Mouse (Mus musculus) liver, postnatal 0 days (tissue): ENCODE measurements around the gene Chst1. TPM values are rescaled to one million over a fixed set of nuclear protein-coding genes. Genes with fewer than 3 reads are reported as not detected.

Experiments used
- ATAC-seq: fragments of 200-750 bp; cut with Nextera tagmentation; 2 replicates; pipeline ENCODE4 v1.8.0; 2017; ENCODE audit warnings: mild to moderate bottlenecking, moderate library complexity
- DNase-seq: peaks from one replicate; pipeline ENCODE4 v3.0.0-alpha.2; 2016
- H3K27ac ChIP-seq: fragments of 300-500 bp; sonication (generic); 2 replicates; pipeline ENCODE4 v1.5.1; 2014; ENCODE audit warnings: antibody characterized with exemption, moderate library complexity, mild to moderate bottlenecking, low read depth
- H3K27me3 ChIP-seq: fragments of 300-500 bp; sonication (generic); 2 replicates; pipeline ENCODE4 v1.6.1; 2014; ENCODE audit warnings: low read length, control low read depth, mixed read lengths; ENCODE audit not compliant: insufficient read depth
- H3K36me3 ChIP-seq: fragments of 300-500 bp; sonication (generic); replicated peaks from 2 replicates; pipeline ENCODE4 v1.6.1; 2014; ENCODE audit warnings: mild to moderate bottlenecking, control low read depth, low read length, moderate library complexity, mixed read lengths; ENCODE audit not compliant: insufficient read depth
- H3K4me1 ChIP-seq: fragments of 300-500 bp; sonication (generic); 2 replicates; pipeline ENCODE4 v1.6.1; 2014; ENCODE audit warnings: antibody characterized with exemption, mild to moderate bottlenecking, control low read depth; ENCODE audit not compliant: insufficient read depth
- H3K4me2 ChIP-seq: fragments of 300-500 bp; sonication (generic); 2 replicates; pipeline ENCODE4 v1.6.1; 2014; ENCODE audit warnings: low read depth, mild to moderate bottlenecking, low read length, moderate library complexity, mixed read lengths
- H3K4me3 ChIP-seq: fragments of 300-500 bp; sonication (generic); 2 replicates; pipeline ENCODE4 v1.5.1; 2014; ENCODE audit warnings: low read depth, low read length
- H3K9ac ChIP-seq: fragments of 300-500 bp; sonication (generic); replicated peaks from 2 replicates; pipeline ENCODE4 v1.6.1; 2014; ENCODE audit warnings: mild to moderate bottlenecking, moderate library complexity
- H3K9me3 ChIP-seq: fragments of 300-500 bp; sonication (generic); 2 replicates; pipeline ENCODE4 v1.6.1; 2016; ENCODE audit warnings: mild to moderate bottlenecking, control low read depth, low read length, mixed read lengths
- CTCF ChIP-seq: sonication (generic); IDR thresholded peaks from 2 replicates; pipeline ENCODE4 v1.5.1; 2016; ENCODE audit warnings: antibody characterized with exemption, low read depth
- EP300 ChIP-seq: IDR thresholded peaks from 2 replicates; pipeline ENCODE4 v1.6.1; 2016; ENCODE audit warnings: antibody characterized with exemption, low read depth, mild to moderate bottlenecking
- WGBS: fragments of 180-500 bp; shearing (Covaris S2); extraction: QIAGEN DNeasy Blood & Tissue Kit; methylation state at CpG from one replicate; pipeline ENCODE4 v1.1.7; 2014; ENCODE audit not compliant: insufficient replicate concordance; 5-methylcytosine and 5-hydroxymethylcytosine counted together
- polyA plus RNA-seq: library from polyadenylated mRNA; unstranded; fragments of >200 nt; fragmentation: Nextera tagmentation; extraction: Ambion mirVana; gene quantifications from 2 replicates; pipeline ENCODE4 v1.2.1, GENCODE M21; 2015

The Chst1 gene
- polyA plus RNA-seq, 1 experiment from 2014 or later = 0.06 TPM

DNA sequence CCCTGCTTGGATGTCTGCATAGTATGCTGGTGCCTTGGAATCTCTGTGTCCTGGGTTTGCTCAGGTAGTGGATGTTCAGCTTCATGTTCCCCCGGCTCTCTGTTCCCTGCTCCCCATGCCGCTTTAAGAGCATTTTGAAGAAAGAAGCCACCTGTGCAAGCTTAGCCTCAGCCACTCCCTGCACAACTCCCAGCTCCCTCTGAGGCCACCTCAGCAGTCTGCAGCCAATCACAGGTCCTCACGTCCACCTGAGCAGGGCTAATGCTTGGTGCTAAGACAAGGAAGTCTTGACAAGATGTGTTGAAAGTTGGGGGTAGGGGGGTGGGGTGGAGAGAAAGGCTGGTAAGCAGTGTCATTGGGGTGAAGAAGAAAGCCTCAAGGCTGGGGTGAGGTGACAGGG lies 8.1 kb downstream of the Chst1 start:
- no peak overlapping the region for H3K4me2 ChIP-seq
- 0 out of 2 replicates have a peak, but pooled peaks cover 10% of the 10 kb centered on the region for H3K27me3 ChIP-seq
- no peaks in the 10 kb centered on the region for H3K36me3 ChIP-seq
- TF ChIP-seq EP300 (no peak), CTCF (no peak)
- ATAC-seq (no peak), DNase-seq (no peak)
- WGBS = 75% methylated on average over 3 of the region's 3 CpGs
- H3K4me3 ChIP-seq = no peak overlapping the region
- no peaks in the 10 kb centered on the region for H3K4me1 ChIP-seq
- H3K9me3 ChIP-seq = no peaks in the 10 kb centered on the region
- no peak overlapping the region for H3K9ac ChIP-seq
- H3K27ac ChIP-seq = no peak overlapping the region

- ATAC-seq (no peak), DNase-seq (no peak)
- no peak overlapping the region for H3K4me2 ChIP-seq
- H3K27ac ChIP-seq = no peak overlapping the region
- H3K4me3 ChIP-seq = no peak overlapping the region
- H3K9ac ChIP-seq = no peak overlapping the region
- WGBS = 34% methylated on average over 12 of the region's 12 CpGs
- H3K9me3 ChIP-seq = no peaks in the 10 kb centered on the region
- H3K4me1 ChIP-seq = no peaks in the 10 kb centered on the region
- 0 out of 2 replicates have a peak, but pooled peaks cover 5% of the 10 kb centered on the region for H3K27me3 ChIP-seq
- no peak for TF ChIP-seq EP300
- no peak for TF ChIP-seq CTCF
- no peaks in the 10 kb centered on the region for H3K36me3 ChIP-seq
These were observed 8.6 kb downstream of the Chst1 start for GRCm38 (mm10) chr2:92608013-92608619.

- Histone ChIP-seq H3K4me3 (no peak overlapping the region), H3K9me3 (no peaks in the 10 kb centered on the region), H3K4me1 (no peaks in the 10 kb centered on the region), H3K9ac (no peak overlapping the region), H3K36me3 (no peaks in the 10 kb centered on the region), H3K27ac (no peak overlapping the region), H3K27me3 (no peaks in the 10 kb centered on the region), H3K4me2 (no peak overlapping the region)
- ATAC-seq = peak; percentile 57
- TF ChIP-seq CTCF (peak; percentile 91), EP300 (no peak)
- WGBS = 44% methylated on average over 4 of the region's 4 CpGs
- peak; percentile 46 for DNase-seq
These were observed 9.5 kb downstream of the Chst1 start for GRCm38 (mm10) chr2:92608810-92609581.

DNA sequence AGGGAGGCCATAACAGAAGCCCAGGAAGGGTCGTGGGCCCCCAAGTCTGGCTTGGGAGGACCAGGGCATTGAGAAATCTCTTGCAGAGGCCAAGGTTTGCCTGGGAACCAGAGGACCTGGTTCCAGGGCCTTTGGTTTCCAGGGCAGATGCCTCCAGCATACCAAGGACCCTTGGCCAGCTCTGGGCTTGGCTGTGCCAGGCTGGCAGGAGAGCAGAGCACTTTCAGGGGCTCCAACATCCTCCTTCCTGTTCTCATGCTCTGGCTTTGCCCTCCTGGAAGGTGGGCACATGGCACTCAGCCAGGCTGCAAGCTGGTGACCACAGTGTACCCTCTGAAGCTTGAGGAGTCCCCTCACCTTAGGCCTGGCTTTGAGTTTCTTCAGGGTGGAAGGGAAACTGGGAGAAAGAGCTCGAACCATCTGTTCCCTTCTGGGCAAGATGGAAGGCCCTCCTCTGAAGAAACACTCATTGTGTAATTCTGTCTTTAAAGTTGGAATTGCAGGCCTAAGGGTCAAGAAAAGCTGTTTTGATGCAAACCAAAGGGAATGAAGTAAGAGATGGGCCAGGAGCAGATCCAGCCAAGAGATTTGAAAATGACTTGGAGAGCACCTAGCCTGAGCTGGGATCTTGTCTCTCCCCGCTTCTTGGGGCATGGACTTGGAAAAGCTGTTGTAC lies 10.3 kb downstream of the Chst1 start:
- WGBS = 72% methylated on average over 3 of the region's 3 CpGs
- Histone ChIP-seq H3K36me3 (no peaks in the 10 kb centered on the region), H3K27ac (no peak overlapping the region), H3K9me3 (no peaks in the 10 kb centered on the region), H3K4me1 (no peaks in the 10 kb centered on the region), H3K4me3 (no peak overlapping the region), H3K27me3 (no peaks in the 10 kb centered on the region), H3K9ac (no peak overlapping the region), H3K4me2 (no peak overlapping the region)
- DNase-seq (no peak), ATAC-seq (no peak)
- TF ChIP-seq CTCF = no peak
- TF ChIP-seq EP300 = no peak

- Histone ChIP-seq H3K9ac (no peak overlapping the region), H3K27me3 (no peaks in the 10 kb centered on the region), H3K9me3 (no peaks in the 10 kb centered on the region), H3K4me2 (no peak overlapping the region), H3K27ac (no peak overlapping the region), H3K4me3 (no peak overlapping the region), H3K4me1 (no peaks in the 10 kb centered on the region), H3K36me3 (no peaks in the 10 kb centered on the region)
- WGBS = 89% methylated on average over 15 of the region's 15 CpGs
- DNase-seq (no peak), ATAC-seq (no peak)
- TF ChIP-seq EP300 = no peak
- no peak for TF ChIP-seq CTCF
These were observed 14.1 kb downstream of the Chst1 start for GRCm38 (mm10) chr2:92613645-92614044.

DNA sequence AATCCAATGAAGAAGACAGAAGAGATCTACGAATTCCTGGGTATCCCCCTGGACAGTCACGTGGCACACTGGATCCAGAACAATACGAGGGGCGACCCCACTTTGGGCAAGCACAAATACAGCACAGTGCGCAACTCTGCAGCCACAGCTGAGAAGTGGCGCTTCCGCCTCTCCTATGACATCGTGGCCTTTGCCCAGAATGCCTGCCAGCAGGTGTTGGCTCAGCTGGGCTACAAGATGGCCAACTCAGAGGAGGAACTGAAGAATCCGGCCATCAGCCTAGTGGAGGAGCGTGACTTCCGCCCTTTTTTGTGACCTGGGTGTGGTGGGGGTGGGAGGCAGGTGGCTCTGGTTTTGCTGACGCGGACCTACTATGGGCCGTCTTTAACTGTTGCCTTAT lies 14.6 kb downstream of the Chst1 start:
- Histone ChIP-seq H3K4me3 (no peak overlapping the region), H3K4me2 (no peak overlapping the region), H3K9ac (no peak overlapping the region), H3K9me3 (no peaks in the 10 kb centered on the region), H3K27ac (no peak overlapping the region), H3K36me3 (no peaks in the 10 kb centered on the region), H3K27me3 (no peaks in the 10 kb centered on the region), H3K4me1 (no peaks in the 10 kb centered on the region)
- TF ChIP-seq CTCF (no peak), EP300 (no peak)
- ATAC-seq (no peak), DNase-seq (no peak)
- WGBS = 88% methylated on average over 14 of the region's 14 CpGs
